Mouse (Mus musculus) neural tube, embryonic 14.5 days (tissue): ENCODE measurements around the gene Pak2. TPM values are rescaled to one million over a fixed set of nuclear protein-coding genes. Genes with fewer than 3 reads are reported as not detected.
A peak's percentile ranks its signal among the peaks of the same experiment; 100 is the strongest.

Source experiments
- ATAC-seq: fragments of 200-750 bp; cut with Nextera tagmentation; 2 replicates; pipeline ENCODE4 v1.8.0; 2017; ENCODE audit warnings: low read depth, mild to moderate bottlenecking, moderate TSS enrichment, moderate library complexity
- H3K27ac ChIP-seq: fragments of 300-500 bp; sonication (generic); 2 replicates; pipeline ENCODE4 v1.5.1; 2014; ENCODE audit warnings: low read depth, mild to moderate bottlenecking, control low read depth, low read length, moderate library complexity, mixed read lengths
- H3K27me3 ChIP-seq: fragments of 300-500 bp; sonication (generic); 2 replicates; pipeline ENCODE4 v1.6.1; 2014; ENCODE audit warnings: low read length; ENCODE audit not compliant: control insufficient read depth, insufficient read depth
- H3K36me3 ChIP-seq: fragments of 300-500 bp; sonication (generic); 2 replicates; pipeline ENCODE4 v1.6.1; 2014; ENCODE audit warnings: low read length, mixed read lengths; ENCODE audit not compliant: control insufficient read depth, insufficient read depth
- H3K4me1 ChIP-seq: fragments of 300-500 bp; sonication (generic); 2 replicates; pipeline ENCODE4 v1.6.1; 2014; ENCODE audit warnings: low read length; ENCODE audit not compliant: control insufficient read depth, insufficient read depth
- H3K4me2 ChIP-seq: fragments of 300-500 bp; sonication (generic); 2 replicates; pipeline ENCODE4 v1.6.1; 2014; ENCODE audit warnings: mild to moderate bottlenecking, low read depth, low read length, control low read depth
- H3K4me3 ChIP-seq: fragments of 300-500 bp; sonication (generic); 2 replicates; pipeline ENCODE4 v1.5.1; 2014; ENCODE audit warnings: low read depth, low read length, control low read depth, mixed read lengths
- H3K9ac ChIP-seq: fragments of 300-500 bp; sonication (generic); replicated peaks from 2 replicates; pipeline ENCODE4 v1.6.1; 2014; ENCODE audit warnings: low read depth, mild to moderate bottlenecking, control low read depth, low read length, mixed read lengths
- H3K9me3 ChIP-seq: fragments of 300-500 bp; sonication (generic); 2 replicates; pipeline ENCODE4 v1.6.1; 2016; ENCODE audit warnings: low read length; ENCODE audit not compliant: control insufficient read depth
- WGBS: fragments of 180-500 bp; shearing (Covaris S2); extraction: QIAGEN DNeasy Blood & Tissue Kit; methylation state at CpG from one replicate; pipeline ENCODE4 v1.1.7; 2014; 5-methylcytosine and 5-hydroxymethylcytosine counted together
- polyA plus RNA-seq: library from polyadenylated mRNA; unstranded; fragments of >200 nt; fragmentation: Nextera tagmentation; extraction: Ambion mirVana; gene quantifications from 2 replicates; pipeline ENCODE4 v1.2.1, GENCODE M21; 2014

Gene Pak2
- polyA plus RNA-seq, 1 experiment from 2014 or later = 28.1 TPM

DNA sequence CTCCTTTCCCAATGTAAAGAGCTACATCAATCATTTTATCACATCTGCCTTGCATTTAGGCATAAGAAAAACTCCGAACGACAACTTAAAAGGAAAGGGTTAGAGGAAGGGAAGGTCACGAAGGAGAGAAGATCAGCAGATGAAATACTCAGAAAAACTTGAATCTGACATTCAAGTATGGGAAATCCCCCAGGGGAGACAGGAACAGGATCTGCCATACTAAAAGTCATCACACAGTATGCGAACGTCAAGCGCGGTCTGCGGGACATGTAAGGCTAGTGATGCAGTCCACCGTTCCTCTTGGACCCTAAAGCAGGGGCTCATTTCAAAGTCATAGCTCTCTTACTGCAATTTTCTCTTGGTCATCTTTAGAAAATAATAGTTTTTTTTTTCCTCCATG lies 59.5 kb downstream of the Pak2 start:
- Histone ChIP-seq H3K36me3 (peaks cover 32% of the 10 kb centered on the region), H3K4me3 (no peak overlapping the region), H3K9me3 (no peaks in the 10 kb centered on the region), H3K27me3 (no peaks in the 10 kb centered on the region), H3K9ac (no peak overlapping the region), H3K27ac (no peak overlapping the region), H3K4me2 (no peak overlapping the region), H3K4me1 (no peaks in the 10 kb centered on the region)
- ATAC-seq = no peak
- 92% methylated on average over 9 of the region's 9 CpGs for WGBS

DNA sequence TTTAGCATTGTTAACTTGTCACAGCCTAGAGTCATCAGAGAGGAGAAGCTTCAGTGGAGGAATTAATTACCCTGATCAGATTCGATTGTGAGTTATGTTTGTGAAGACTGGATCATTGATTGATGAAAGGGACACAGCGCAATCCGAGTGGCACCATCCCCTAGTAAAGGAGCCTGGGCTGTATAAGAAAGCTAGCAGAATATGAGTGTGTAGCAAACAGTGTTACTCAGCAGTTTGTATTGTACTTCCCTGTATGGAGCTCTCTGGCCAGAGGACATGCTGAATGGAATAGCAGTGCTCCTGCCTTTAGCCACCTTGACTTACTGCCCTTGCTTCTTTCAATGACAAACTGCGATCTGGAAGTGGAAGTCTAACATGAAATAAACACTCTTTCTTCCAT lies 68.8 kb downstream of the Pak2 start:
- Histone ChIP-seq H3K9me3 (no peaks in the 10 kb centered on the region), H3K4me1 (no peaks in the 10 kb centered on the region), H3K27me3 (no peaks in the 10 kb centered on the region), H3K4me2 (no peak overlapping the region), H3K36me3 (no peaks in the 10 kb centered on the region), H3K27ac (no peak overlapping the region), H3K9ac (no peak overlapping the region), H3K4me3 (no peak overlapping the region)
- 78% methylated on average over 4 of the region's 4 CpGs for WGBS
- no peak for ATAC-seq

DNA sequence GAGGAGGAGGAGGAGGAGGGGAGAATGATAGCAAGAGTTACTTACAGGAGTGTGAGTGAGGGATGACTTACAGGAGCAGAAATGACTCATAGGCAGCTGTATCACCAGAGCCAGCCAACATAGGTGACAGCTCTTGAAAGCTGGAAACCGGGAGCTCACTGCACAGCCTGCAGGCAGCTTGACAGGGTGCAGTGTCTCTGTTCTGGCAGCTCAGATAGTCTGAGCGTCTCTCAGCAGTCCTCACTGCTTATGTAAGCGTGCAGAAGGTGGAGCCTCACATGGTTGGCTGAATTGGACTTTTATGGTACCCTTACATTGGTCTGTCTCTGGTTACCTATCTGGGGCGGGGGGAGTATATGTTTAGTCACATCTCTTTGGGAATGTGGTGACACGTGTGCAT lies 69.2 kb downstream of the Pak2 start:
- Histone ChIP-seq H3K27ac (no peak overlapping the region), H3K4me3 (no peak overlapping the region), H3K9ac (no peak overlapping the region), H3K9me3 (no peaks in the 10 kb centered on the region), H3K36me3 (no peaks in the 10 kb centered on the region), H3K4me1 (no peaks in the 10 kb centered on the region), H3K27me3 (no peaks in the 10 kb centered on the region), H3K4me2 (no peak overlapping the region)
- WGBS = 42% methylated on average over 5 of the region's 5 CpGs
- no peak for ATAC-seq

DNA sequence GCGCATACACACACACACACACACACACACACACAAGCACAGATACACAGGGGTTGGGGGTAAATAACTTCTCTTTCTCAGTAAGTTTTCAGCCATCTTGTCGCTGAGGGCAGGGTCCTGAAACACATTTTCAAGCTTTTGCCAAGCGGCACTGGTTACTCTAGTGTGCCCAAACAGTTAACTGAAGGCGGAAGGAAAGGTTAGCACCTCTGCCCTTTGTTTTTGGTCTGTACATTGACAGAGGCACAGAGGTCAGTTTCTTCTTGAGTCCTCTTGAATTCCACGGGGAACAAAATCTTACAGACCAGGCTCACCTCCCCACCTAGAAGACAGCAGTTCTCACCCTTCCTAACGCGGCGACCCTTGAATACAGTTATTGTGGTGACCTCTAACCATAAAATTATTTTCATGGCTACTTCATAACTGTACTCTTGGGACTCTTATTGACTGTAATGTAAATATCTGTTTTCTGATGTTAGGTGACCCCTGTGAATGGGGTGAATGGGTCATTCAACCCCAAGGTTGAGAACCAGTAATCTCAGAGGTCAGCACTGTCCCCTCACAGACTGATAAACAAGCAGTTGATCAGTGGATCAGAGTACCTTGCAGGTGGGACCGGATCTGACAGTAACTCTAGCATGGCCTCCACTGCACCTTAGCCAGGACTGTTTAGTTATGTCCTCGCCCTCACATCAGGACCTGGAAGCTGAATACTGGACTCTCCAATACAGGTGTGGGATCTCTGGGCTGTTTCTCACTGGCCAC lies 70.4 kb downstream of the Pak2 start:
- 78% methylated on average over 10 of the region's 10 CpGs for WGBS
- Histone ChIP-seq H3K27ac (no peak overlapping the region), H3K27me3 (no peaks in the 10 kb centered on the region), H3K4me1 (0 out of 2 replicates have a peak, but pooled peaks cover under 1% of the 10 kb centered on the region), H3K4me3 (no peak overlapping the region), H3K36me3 (no peaks in the 10 kb centered on the region), H3K9me3 (no peaks in the 10 kb centered on the region), H3K4me2 (no peak overlapping the region), H3K9ac (no peak overlapping the region)
- no peak for ATAC-seq

DNA sequence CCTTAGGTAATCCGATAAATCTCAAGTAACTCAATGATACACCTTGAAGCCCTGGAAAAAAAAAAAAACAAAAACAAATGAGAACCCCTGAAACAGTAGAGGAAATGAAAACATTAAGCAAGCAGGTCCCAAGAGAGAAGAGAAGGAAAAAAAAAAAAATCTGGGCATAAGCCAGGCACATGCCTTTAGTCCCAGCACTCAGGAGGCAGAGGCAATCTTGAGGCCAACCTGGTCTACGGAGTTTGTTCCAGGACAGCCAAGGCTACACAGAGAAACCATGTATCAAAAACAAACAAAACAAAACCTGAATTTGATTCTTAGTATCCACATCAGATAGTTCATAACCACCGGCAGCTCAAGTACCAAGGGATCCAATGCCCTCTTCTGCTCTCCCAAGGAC lies 74.4 kb downstream of the Pak2 start:
- Histone ChIP-seq H3K9me3 (no peaks in the 10 kb centered on the region), H3K36me3 (no peaks in the 10 kb centered on the region), H3K4me3 (no peak overlapping the region), H3K27ac (no peak overlapping the region), H3K9ac (no peak overlapping the region), H3K4me2 (no peak overlapping the region), H3K4me1 (peaks cover 18% of the 10 kb centered on the region), H3K27me3 (no peaks in the 10 kb centered on the region)
- WGBS = 94% methylated on average over 3 of the region's 3 CpGs
- no peak for ATAC-seq

DNA sequence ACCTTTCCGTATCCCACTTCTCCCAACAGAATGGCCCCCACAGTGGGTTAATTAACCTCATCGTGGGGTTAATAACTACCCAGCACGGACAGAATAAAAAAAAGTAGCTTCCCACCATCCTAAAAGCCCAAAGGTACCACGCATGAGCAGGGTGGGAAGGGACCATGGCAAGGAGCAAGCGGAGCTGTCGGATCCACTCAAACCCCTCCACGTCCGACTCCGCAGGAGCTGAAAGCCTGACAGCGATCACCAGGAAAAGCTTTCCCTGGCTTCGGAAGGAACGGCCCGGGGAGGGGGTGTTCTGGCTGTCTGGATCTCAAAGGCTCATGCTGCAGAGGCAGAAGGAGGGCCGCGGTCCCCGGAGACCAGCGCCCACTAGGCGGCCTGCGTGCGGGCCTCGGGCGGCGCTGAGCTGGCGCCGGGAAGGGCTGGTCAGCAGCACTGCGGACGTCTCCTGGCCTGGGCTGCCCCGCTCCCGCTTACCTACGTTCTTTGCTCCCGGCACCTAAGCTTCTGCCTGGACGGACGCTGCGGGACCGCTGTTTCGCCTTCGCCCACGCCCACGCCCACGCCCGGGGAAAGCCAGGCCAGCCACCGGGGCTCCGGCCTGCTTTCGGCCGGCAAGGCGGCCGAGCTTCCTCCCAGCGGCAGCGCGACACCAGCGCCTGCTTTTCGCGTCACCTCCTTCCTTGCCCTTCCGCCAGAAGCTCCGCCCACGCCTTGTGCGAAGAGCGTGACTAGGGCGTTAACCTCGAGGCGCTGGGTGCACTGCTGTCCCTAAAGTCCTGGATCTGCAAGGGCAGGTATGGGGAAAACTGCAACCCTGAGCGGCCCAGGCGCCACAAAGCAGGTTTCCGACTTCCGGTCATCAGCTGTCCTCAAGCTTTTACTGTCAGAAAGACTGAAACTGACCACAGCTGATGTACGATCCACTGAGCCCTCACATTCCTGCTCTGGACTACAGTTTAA lies 76.3 kb downstream of the Pak2 start, which contains the start of gene Senp5:
Gene Senp5 (minus strand): TSS at position 779 of the 969 bp plus-strand sequence.
- peak; percentile 94 for ATAC-seq
- peaks cover 18% of the 10 kb centered on the region for H3K4me1 ChIP-seq
- H3K36me3 ChIP-seq = no peaks in the 10 kb centered on the region
- peak within 1 kb of the TSS; percentile 87 for H3K9ac ChIP-seq
- H3K27ac ChIP-seq = peak within 1 kb of the TSS; percentile 78
- H3K9me3 ChIP-seq = no peaks in the 10 kb centered on the region
- no peaks in the 10 kb centered on the region for H3K27me3 ChIP-seq
- H3K4me2 ChIP-seq = peak within 1 kb of the TSS; percentile 90
- peak within 1 kb of the TSS; percentile 99 for H3K4me3 ChIP-seq
- 2% methylated on average over 66 of the region's 66 CpGs for WGBS

DNA sequence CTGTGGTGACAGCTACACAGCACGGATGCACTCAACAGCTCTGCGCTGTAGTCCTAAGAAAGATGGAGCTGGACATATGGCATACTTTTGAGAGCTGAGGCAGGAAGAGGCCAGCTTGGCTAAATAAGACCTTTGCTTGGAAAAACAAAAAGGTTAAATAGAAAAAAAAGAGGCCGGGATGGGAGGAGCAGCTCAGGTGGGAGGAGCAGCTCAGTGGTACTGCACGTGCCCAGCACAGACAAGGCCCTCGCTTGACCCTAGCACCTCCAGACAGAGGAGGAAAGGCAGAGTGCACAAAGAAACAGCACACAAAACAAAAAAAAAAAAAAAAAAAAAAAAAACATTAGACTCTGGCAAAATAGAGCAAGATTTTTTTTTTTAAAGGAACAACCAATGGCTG lies 82.8 kb downstream of the Pak2 start:
- ATAC-seq = no peak
- H3K9ac ChIP-seq = no peak overlapping the region
- no peak overlapping the region for H3K4me2 ChIP-seq
- H3K36me3 ChIP-seq = no peaks in the 10 kb centered on the region
- no peak overlapping the region for H3K4me3 ChIP-seq
- H3K27me3 ChIP-seq = no peaks in the 10 kb centered on the region
- WGBS = 89% methylated on average over 5 of the region's 5 CpGs
- H3K4me1 ChIP-seq = peaks cover 4% of the 10 kb centered on the region; the same call in 1 of the 2 replicates
- no peaks in the 10 kb centered on the region for H3K9me3 ChIP-seq
- no peak overlapping the region for H3K27ac ChIP-seq

DNA sequence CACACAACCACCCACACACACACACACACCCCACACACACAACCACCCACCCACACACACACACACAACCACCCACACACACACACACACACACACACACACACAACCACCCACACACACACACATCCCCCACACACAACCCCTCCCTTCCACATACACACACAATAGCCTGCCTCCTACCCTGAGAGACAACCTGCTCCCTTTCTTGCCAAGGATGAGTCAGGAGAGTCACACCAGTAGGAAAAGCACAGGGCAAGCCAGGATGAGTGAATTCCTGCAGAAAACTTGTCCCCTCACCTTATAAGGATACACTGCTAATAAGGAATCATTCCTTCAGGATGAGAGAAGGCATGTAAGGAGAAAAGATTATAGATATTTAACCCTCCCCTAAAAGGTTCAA lies 85.2 kb downstream of the Pak2 start:
- Histone ChIP-seq H3K9ac (no peak overlapping the region), H3K4me3 (no peak overlapping the region), H3K4me1 (no peaks in the 10 kb centered on the region), H3K27ac (no peak overlapping the region), H3K27me3 (no peaks in the 10 kb centered on the region), H3K9me3 (no peaks in the 10 kb centered on the region), H3K36me3 (peaks cover 9% of the 10 kb centered on the region; the same call in 1 of the 2 replicates), H3K4me2 (no peak overlapping the region)
- ATAC-seq = no peak

DNA sequence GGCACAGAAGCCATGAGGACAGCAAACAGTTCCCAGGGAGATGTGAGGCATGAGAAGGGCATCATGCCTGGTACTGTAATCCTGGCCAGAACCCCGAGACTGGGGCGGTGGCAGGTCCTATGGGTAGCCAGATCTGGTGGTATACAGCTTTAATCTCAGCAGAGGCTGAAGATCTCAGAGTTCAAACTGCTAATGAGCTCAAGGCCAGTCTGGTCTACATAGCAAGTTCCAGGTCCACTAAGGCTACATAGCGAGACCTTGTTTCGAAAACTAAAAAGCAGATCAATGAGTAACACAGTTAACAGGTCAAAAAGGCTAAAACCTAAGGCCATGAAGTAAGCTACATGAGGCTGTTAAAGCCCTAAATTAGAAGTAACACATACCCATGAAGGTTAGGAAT lies 85.9 kb downstream of the Pak2 start:
- H3K9ac ChIP-seq = no peak overlapping the region
- no peak overlapping the region for H3K4me2 ChIP-seq
- no peaks in the 10 kb centered on the region for H3K9me3 ChIP-seq
- no peak overlapping the region for H3K4me3 ChIP-seq
- WGBS = 97% methylated on average over 4 of the region's 4 CpGs
- no peak overlapping the region for H3K27ac ChIP-seq
- H3K4me1 ChIP-seq = no peaks in the 10 kb centered on the region
- H3K27me3 ChIP-seq = no peaks in the 10 kb centered on the region
- H3K36me3 ChIP-seq = peaks cover 16% of the 10 kb centered on the region
- ATAC-seq = no peak
